Mouse (Mus musculus) spleen, postnatal 10 days (tissue): ENCODE results near the gene Edem2.

ENCODE experiments used
- DNase-seq, 2 experiments: peaks; one replicate each; pipeline ENCODE4 v3.0.0; 2021 to 2022; ENCODE audit warnings: low spot score in 2 of 2

The Edem2 gene

GRCm38 (mm10) chr2:155729158-155729645 lies at the start of gene Edem2:
Gene Edem2 (minus strand): TSS chr2:155729475.
- peak; percentile 76 to 93 for DNase-seq

- no peak for DNase-seq
Observed at GRCm38 (mm10) chr2:155779066-155779465, 49.8 kb upstream of the Edem2 start.

GRCm38 (mm10) chr2:155778004-155778403 lies 48.7 kb upstream of the Edem2 start:
- DNase-seq, result no peak

GRCm38 (mm10) chr2:155777688-155777985 lies 48.4 kb upstream of the Edem2 start:
- no peak for DNase-seq

GRCm38 (mm10) chr2:155776824-155777687 lies 47.8 kb upstream of the Edem2 start:
- DNase-seq, result no peak

GRCm38 (mm10) chr2:155775685-155776263 lies 46.5 kb upstream of the Edem2 start:
- DNase-seq, result peak; percentile 36 to 64

- no peak for DNase-seq
Observed at GRCm38 (mm10) chr2:155774927-155775684, 45.8 kb upstream of the Edem2 start, which contains the start of gene Mmp24. Gene Mmp24 (plus strand): TSS chr2:155775342.

- no peak for DNase-seq
Observed at GRCm38 (mm10) chr2:155774261-155774926, 45.1 kb upstream of the Edem2 start.

- DNase-seq, result no peak
Observed at GRCm38 (mm10) chr2:155773664-155774063, 44.4 kb upstream of the Edem2 start.

GRCm38 (mm10) chr2:155764679-155765418 lies 35.6 kb upstream of the Edem2 start:
- peak; percentile 47 to 83 for DNase-seq

- no peak for DNase-seq
Observed at GRCm38 (mm10) chr2:155756855-155757566, 27.7 kb upstream of the Edem2 start.

GRCm38 (mm10) chr2:155755746-155756145 lies 26.5 kb upstream of the Edem2 start:
- peak in 1 of 2 experiments; percentile 77 for DNase-seq

GRCm38 (mm10) chr2:155751014-155751786 lies 21.9 kb upstream of the Edem2 start, which contains the start of gene Procr:
Gene Procr (plus strand): TSS chr2:155751117.
- DNase-seq, result no peak

- no peak for DNase-seq
Observed at GRCm38 (mm10) chr2:155749394-155749793, 20.1 kb upstream of the Edem2 start.

GRCm38 (mm10) chr2:155745487-155745886 lies 16.2 kb upstream of the Edem2 start:
- no peak for DNase-seq

GRCm38 (mm10) chr2:155743351-155743750 lies 14.1 kb upstream of the Edem2 start:
- no peak for DNase-seq

GRCm38 (mm10) chr2:155742931-155743337 lies 13.7 kb upstream of the Edem2 start:
- DNase-seq, result peak in 1 of 2 experiments; percentile 28

GRCm38 (mm10) chr2:155742211-155742610 lies 12.9 kb upstream of the Edem2 start:
- no peak for DNase-seq

GRCm38 (mm10) chr2:155737803-155738202 lies 8.5 kb upstream of the Edem2 start:
- no peak for DNase-seq
